Mouse (Mus musculus) right cerebral cortex, adult 18-20 months (tissue): ENCODE measurements at regions not wholly inside any gene's neighbourhood (a gene's known extent, or its start where the extent isn't known, plus 50 kb on each side); places are given as distances from the start of the nearest gene placed in this dataset.

ENCODE experiments used
- DNase-seq: peaks from one replicate; pipeline ENCODE4 v3.0.0; 2022; ENCODE audit warnings: mixed read lengths

DNA sequence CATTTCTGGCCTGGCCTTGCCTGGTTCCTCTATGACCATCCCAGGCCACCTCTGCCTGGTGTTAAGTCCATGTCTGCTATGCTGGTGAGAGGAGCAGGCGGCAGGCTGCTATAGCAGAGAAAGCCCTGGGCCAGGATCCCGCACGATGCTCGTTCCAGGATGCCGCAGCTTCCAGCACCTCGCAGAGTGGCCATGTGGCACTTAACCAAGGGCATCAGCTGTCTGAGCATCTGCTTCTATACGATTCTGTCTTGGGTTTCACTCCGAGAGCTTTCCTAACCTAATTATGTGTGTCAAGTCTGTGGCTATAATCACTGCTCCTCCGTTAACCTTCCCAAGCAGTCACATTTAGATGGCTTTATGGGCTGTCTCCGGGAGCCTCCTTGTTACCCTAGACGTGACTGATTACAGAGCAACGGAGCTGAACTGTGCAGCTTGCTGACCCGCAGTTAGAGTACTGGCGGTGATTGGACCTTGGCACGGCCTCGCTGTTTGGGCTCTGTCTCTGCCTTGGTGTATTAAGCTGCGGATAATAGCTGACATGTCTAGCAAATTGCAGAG is 64.4 kb downstream of the Ackr3 start:
- no peak for DNase-seq

DNA sequence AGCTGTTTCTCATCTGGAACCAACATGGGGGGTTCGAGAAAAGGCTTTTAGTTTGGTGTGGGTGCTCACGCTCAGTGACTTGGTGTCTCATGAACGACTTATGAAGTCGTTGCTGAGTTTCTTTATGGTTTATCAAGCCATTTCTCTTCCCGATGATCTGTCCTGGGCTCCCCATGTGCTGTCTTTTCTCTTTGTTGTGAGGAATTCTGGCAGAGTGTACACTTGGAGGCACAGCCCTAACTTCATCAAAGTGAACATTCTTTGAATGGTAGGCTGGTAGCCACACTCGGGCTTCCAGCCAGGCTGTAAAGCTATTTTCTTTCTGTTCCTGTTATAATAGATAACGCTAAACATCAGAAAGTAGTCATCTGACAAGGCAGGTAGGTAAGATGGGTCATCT is 65.2 kb downstream of the Ackr3 start:
- DNase-seq, result no peak

DNA sequence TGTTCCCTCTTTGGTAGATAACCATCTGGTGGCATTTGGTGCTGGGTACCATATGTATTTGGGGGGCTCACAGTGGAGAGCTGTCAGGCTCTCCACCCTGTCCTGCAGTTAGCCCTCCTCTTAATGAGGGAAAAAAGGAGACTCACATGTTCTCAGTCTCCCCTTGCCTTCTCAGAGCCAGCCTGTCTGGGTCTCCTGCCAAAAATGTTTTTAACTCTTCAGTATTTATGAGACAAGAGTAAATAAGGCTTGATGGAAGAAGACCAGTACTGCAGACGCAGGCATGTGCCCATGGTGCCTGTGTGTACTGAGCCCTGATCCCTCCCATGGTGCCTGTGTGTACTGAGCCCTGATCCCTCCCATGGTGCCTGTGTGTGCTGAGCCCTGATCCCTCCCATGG is 66.1 kb downstream of the Ackr3 start:
- DNase-seq, result no peak

GRCm38 (mm10) chr1:90271326-90271725 is 67.5 kb downstream of the Ackr3 start:
- peak; percentile 39 for DNase-seq

DNA sequence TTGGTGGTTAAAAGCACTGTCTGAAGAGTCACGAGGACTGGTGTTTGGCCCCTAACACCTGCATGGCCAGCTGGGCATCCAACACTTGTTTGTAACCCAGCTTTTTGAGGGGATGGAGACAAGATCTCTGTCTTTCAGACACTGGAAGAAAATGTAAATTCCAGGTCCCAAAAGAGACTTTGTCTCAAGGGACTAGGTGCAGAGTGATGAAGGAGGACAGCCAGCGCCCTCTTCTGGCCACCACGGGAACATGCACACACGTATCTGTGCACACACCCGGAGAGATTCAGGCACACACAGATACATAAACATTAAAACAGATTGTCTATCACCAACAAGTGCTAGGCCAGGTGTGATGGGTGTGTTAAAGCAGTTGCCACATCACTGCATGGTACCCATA is 68.6 kb downstream of the Ackr3 start:
- DNase-seq, result no peak

DNA sequence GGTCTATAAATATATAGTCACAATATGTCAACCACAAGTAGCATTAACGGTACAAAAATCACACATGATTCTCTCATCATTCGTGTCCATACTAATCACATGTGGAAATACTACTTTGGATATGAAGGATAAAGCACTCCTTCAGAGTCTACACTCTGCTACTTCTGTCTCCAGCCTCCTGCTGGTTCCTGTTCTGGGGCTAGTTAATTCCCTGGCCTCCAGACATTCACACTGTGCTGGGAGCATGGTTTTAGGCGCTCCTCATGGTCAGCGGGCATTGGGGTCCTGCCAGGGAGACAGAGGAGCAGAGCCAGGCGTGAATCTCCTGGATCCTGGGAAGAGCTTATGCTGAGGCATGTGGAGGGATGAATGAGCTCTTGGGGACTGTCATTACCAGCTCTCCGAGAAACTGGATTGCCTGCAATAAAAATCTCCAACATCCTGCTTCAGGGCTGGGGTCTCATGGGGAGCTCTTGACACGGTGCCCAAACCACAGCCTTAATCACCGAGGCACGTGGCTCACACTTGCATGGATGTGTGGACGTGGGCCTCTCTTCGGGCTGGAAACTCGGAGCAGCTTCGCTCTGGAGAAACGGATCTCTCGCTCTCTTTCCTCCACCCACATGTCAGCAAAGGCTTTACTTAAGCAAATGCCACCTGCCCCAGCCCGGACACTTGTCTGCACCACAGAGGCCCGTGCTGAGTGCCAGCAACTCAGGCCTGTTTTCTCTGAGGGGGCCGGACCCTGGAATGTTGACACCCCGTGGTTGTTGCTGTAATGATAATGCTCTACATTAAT is 69.2 kb downstream of the Ackr3 start:
- no peak for DNase-seq

DNA sequence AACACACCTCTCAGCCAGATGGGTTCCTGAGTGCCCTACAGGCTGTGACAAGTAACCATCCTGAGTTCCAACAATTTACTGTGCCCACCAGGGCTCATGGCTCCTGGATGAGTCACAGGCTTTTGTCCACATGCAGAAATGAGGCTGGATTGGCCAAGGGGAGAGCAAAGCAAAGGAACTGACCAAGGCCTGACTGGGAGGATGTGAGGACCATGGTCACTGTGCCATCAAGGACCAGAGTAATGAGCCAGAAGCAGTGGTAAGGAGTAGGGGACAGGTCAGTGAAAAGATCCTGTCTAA is 69.8 kb downstream of the Ackr3 start:
- DNase-seq, result no peak

- peak; percentile 26 for DNase-seq
Measured at GRCm38 (mm10) chr1:90274968-90275651, 71.3 kb downstream of the Ackr3 start.

- peak; percentile 90 for DNase-seq
Measured at GRCm38 (mm10) chr1:90275786-90276520, 72.2 kb downstream of the Ackr3 start.

DNA sequence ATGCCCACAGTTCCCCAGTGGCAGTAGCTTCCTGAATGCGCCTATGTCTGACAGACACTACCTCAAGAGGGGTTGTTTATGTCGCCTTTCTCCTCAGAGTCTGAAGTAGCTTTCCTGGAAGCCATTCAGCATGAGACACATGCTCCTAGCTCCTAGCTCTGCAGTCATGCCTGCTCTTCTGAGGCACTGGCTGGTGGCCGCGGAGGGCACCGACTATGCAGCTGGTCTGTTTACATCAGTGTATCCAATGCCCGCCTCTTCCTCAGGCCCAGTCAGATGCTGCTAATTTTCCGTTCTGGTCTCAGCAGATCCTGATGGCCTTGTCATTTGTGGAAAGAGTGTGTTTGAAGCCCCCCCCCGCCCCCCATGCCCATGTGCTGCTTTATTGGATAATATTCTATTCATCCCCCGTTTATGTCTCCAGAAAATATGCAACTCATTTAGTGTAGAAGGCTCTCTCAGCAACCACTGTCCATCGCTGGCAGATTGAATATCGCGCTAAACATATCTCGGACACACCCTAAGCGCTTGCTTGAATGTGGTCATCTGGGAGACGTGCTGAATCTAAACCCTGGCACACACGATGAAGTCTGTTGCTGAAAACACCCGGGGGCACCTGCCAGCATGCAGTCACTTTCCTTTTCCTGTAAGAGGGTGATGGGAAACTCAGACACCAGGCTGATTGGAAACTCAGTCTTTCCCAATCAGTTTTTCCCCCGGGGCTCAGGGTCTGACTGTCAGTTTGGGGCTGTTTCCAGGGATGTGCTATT is 73.9 kb downstream of the Ackr3 start:
- DNase-seq, result no peak

- DNase-seq, result no peak
Measured at GRCm38 (mm10) chr1:90279066-90279839, 75.5 kb downstream of the Ackr3 start.

DNA sequence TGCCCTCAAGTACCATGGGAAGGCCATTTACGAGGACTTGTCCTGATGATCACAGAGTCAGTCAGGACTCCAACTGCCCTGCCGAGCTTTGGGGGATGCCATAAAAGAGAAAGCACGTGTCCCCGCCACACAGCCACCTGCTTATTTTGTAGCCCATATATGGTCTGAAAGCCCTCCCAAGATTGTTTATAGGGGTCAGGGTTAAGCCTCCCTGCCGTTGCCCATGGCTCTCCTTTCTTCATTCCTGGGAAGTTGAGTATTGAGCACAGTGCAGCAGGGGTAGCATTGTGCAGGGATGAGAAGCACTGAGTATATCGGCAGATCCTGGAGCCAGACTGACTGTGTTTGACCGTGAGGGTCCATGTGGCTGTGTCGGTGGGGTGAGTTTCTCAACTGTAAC is 76.4 kb downstream of the Ackr3 start:
- DNase-seq, result no peak

- no peak for DNase-seq
Measured at GRCm38 (mm10) chr1:90281255-90281654, 77.5 kb downstream of the Ackr3 start.

DNA sequence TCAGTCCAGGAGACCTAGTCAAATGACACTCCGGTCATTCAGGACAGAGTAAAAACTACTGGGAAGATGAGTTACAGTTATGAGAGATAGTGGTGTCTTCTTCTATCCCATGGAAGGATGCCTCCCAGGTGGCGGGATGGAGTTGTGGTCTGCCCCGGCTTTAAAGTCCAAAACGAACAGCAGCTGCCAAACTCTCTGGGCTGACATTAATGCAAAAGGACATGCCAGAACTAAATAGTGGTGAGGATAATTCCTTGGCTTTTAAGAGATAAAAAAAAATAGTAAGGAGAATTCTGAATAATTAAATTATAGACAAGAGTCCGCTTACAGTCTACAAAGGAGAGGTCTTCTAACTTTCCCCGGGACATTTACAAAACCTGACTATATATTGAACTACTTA is 78.2 kb downstream of the Ackr3 start:
- no peak for DNase-seq

- DNase-seq, result no peak
Measured at GRCm38 (mm10) chr1:90282367-90282766, 78.6 kb downstream of the Ackr3 start.

GRCm38 (mm10) chr1:90283176-90283775 is 79.5 kb downstream of the Ackr3 start:
- no peak for DNase-seq

GRCm38 (mm10) chr1:90283912-90284636 is 80.3 kb downstream of the Ackr3 start:
- DNase-seq, result peak; percentile 26

DNA sequence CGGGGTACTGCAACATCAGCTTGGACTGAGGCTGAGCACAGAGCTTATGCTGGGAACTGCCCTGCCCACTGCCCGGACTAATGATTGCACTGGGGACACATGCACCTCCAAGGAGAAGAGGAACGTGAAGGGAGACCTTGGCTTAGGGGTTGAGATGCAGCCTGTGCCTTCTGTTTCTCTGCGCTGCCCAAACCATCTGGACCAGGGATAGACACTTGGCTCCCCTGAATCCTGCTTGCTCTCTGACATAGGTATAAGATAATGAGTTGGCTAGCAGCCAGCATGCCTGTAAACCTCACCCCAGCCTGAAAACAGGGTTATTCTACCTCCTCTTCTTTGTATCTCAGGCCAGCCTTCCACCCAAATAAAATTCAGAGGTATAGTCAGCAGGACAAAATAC is 81.5 kb downstream of the Ackr3 start:
- DNase-seq, result no peak

GRCm38 (mm10) chr1:90287251-90287650 is 83.5 kb downstream of the Ackr3 start:
- no peak for DNase-seq

GRCm38 (mm10) chr1:90288892-90289731 is 85.3 kb downstream of the Ackr3 start:
- DNase-seq, result no peak
